Mouse (Mus musculus) embryonic facial prominence, embryonic 13.5 days (tissue): ENCODE data around the gene Upk2. TPM values are rescaled to one million over a fixed set of nuclear protein-coding genes. Genes with fewer than 3 reads are reported as not detected.
A peak's percentile ranks its signal among the peaks of the same experiment; 100 is the strongest.

ENCODE experiments used
- ATAC-seq: fragments of 200-750 bp; cut with Nextera tagmentation; 2 replicates; pipeline ENCODE4 v1.8.0; 2017; ENCODE audit warnings: low read depth; ENCODE audit not compliant: insufficient number of reproducible peaks, insufficient read depth, low FRiP score, low TSS enrichment
- H3K27ac ChIP-seq: fragments of 300-500 bp; sonication (generic); 2 replicates; pipeline ENCODE4 v1.5.1; 2015; ENCODE audit warnings: moderate library complexity, mild to moderate bottlenecking, inconsistent platforms
- H3K27me3 ChIP-seq: fragments of 300-500 bp; sonication (generic); 2 replicates; pipeline ENCODE4 v1.6.1; 2015; ENCODE audit warnings: mild to moderate bottlenecking, inconsistent platforms
- H3K36me3 ChIP-seq: fragments of 300-500 bp; sonication (generic); 2 replicates; pipeline ENCODE4 v1.6.1; 2015; ENCODE audit warnings: mild to moderate bottlenecking, inconsistent platforms
- H3K4me1 ChIP-seq: fragments of 300-500 bp; sonication (generic); 2 replicates; pipeline ENCODE4 v1.6.1; 2015; ENCODE audit warnings: inconsistent platforms
- H3K4me2 ChIP-seq: fragments of 300-500 bp; sonication (generic); 2 replicates; pipeline ENCODE4 v1.6.1; 2015; ENCODE audit warnings: moderate library complexity, mild to moderate bottlenecking, inconsistent platforms
- H3K4me3 ChIP-seq: fragments of 300-500 bp; sonication (generic); 2 replicates; pipeline ENCODE4 v1.5.1; 2015; ENCODE audit warnings: mild to moderate bottlenecking, inconsistent platforms
- H3K9ac ChIP-seq: fragments of 300-500 bp; sonication (generic); 2 replicates; pipeline ENCODE4 v1.6.1; 2015; ENCODE audit warnings: mild to moderate bottlenecking, inconsistent platforms
- H3K9me3 ChIP-seq: fragments of 300-500 bp; sonication (generic); 2 replicates; pipeline ENCODE4 v1.6.1; 2016; ENCODE audit warnings: inconsistent platforms
- WGBS: fragments of 180-500 bp; shearing (Covaris S2); methylation state at CpG from one replicate; pipeline ENCODE4 v1.1.7; 2015; ENCODE audit warnings: mixed read lengths; 5-methylcytosine and 5-hydroxymethylcytosine counted together
- polyA plus RNA-seq: library from polyadenylated mRNA; unstranded; fragments of >200 nt; fragmentation: Nextera tagmentation; extraction: Ambion mirVana; gene quantifications from 2 replicates; pipeline ENCODE4 v1.2.1, GENCODE M21; 2015

Gene Upk2
- polyA plus RNA-seq, 1 experiment from 2014 or later: 2.9 TPM

- ATAC-seq: peak; percentile 73
- Histone ChIP-seq H3K4me1 (peaks cover 21% of the 10 kb centered on the region), H3K4me2 (peak overlapping the region; percentile 77), H3K27ac (peak overlapping the region; percentile 99), H3K9ac (peak overlapping the region; percentile 87), H3K9me3 (no peaks in the 10 kb centered on the region), H3K36me3 (no peaks in the 10 kb centered on the region), H3K27me3 (no peaks in the 10 kb centered on the region), H3K4me3 (peak overlapping the region; percentile 91)
- WGBS: under 1% methylated on average over 29 of the region's 29 CpGs
These were observed 24.3 kb upstream of the Upk2 start for GRCm38 (mm10) chr9:44478959-44479605.

- peak; percentile 50 for ATAC-seq
- under 1% methylated on average over 27 of the region's 27 CpGs for WGBS
These were observed 23.6 kb upstream of the Upk2 start for GRCm38 (mm10) chr9:44478229-44478921.

GRCm38 (mm10) chr9:44477339-44478228, 22.8 kb upstream of the Upk2 start:
- Histone ChIP-seq H3K4me1 (peaks cover 18% of the 10 kb centered on the region), H3K4me2 (peak overlapping the region; percentile 77), H3K4me3 (peak overlapping the region; percentile 91), H3K36me3 (no peaks in the 10 kb centered on the region), H3K27me3 (no peaks in the 10 kb centered on the region), H3K27ac (peak overlapping the region; percentile 99), H3K9ac (peak overlapping the region; percentile 87), H3K9me3 (no peaks in the 10 kb centered on the region)
- 5% methylated on average over 24 of the region's 24 CpGs for WGBS
- no peak for ATAC-seq

More at GRCm38 (mm10) chr9:44478229-44478921, 23.6 kb upstream of the Upk2 start:
- Histone ChIP-seq H3K36me3 (no peaks in the 10 kb centered on the region), H3K27me3 (no peaks in the 10 kb centered on the region), H3K4me2 (peak overlapping the region; percentile 77), H3K9me3 (no peaks in the 10 kb centered on the region), H3K4me3 (peak overlapping the region; percentile 91), H3K27ac (peak overlapping the region; percentile 99), H3K9ac (peak overlapping the region; percentile 87), H3K4me1 (peaks cover 18% of the 10 kb centered on the region)

GRCm38 (mm10) chr9:44475936-44476335, 21.2 kb upstream of the Upk2 start:
- 93% methylated on average over 3 of the region's 3 CpGs for WGBS
- Histone ChIP-seq H3K9ac (no peak overlapping the region), H3K27me3 (no peaks in the 10 kb centered on the region), H3K4me3 (no peak overlapping the region), H3K4me2 (no peak overlapping the region), H3K9me3 (no peaks in the 10 kb centered on the region), H3K4me1 (peaks cover 12% of the 10 kb centered on the region), H3K36me3 (no peaks in the 10 kb centered on the region), H3K27ac (no peak overlapping the region)
- ATAC-seq: no peak

- no peak overlapping the region for H3K9ac ChIP-seq
- 30% methylated on average over 1 of the region's 1 CpGs for WGBS
- no peaks in the 10 kb centered on the region for H3K36me3 ChIP-seq
- no peak for ATAC-seq
- H3K4me1 ChIP-seq: peaks cover 7% of the 10 kb centered on the region
- no peaks in the 10 kb centered on the region for H3K27me3 ChIP-seq
- no peak overlapping the region for H3K4me2 ChIP-seq
- H3K9me3 ChIP-seq: no peaks in the 10 kb centered on the region
- H3K27ac ChIP-seq: no peak overlapping the region
- no peak overlapping the region for H3K4me3 ChIP-seq
These were observed 19.6 kb upstream of the Upk2 start for GRCm38 (mm10) chr9:44474327-44474726.

- H3K27me3 ChIP-seq: no peaks in the 10 kb centered on the region
- no peak overlapping the region for H3K4me2 ChIP-seq
- ATAC-seq: no peak
- no peaks in the 10 kb centered on the region for H3K9me3 ChIP-seq
- no peak overlapping the region for H3K27ac ChIP-seq
- H3K36me3 ChIP-seq: no peaks in the 10 kb centered on the region
- no peak overlapping the region for H3K9ac ChIP-seq
- no peak overlapping the region for H3K4me3 ChIP-seq
- H3K4me1 ChIP-seq: peaks cover 16% of the 10 kb centered on the region
- WGBS: 59% methylated on average over 3 of the region's 3 CpGs
These were observed 18.4 kb upstream of the Upk2 start for GRCm38 (mm10) chr9:44473184-44473583.

GRCm38 (mm10) chr9:44468800-44469199, 14.0 kb upstream of the Upk2 start:
- no peak overlapping the region for H3K4me2 ChIP-seq
- H3K4me3 ChIP-seq: no peak overlapping the region
- no peaks in the 10 kb centered on the region for H3K9me3 ChIP-seq
- no peaks in the 10 kb centered on the region for H3K27me3 ChIP-seq
- WGBS: 40% methylated on average over 2 of the region's 2 CpGs
- H3K9ac ChIP-seq: no peak overlapping the region
- no peaks in the 10 kb centered on the region for H3K36me3 ChIP-seq
- no peak overlapping the region for H3K27ac ChIP-seq
- ATAC-seq: no peak
- peaks cover 10% of the 10 kb centered on the region for H3K4me1 ChIP-seq

GRCm38 (mm10) chr9:44468224-44468623, 13.4 kb upstream of the Upk2 start:
- H3K4me2 ChIP-seq: no peak overlapping the region
- H3K9ac ChIP-seq: no peak overlapping the region
- no peaks in the 10 kb centered on the region for H3K36me3 ChIP-seq
- H3K9me3 ChIP-seq: no peaks in the 10 kb centered on the region
- peaks cover 10% of the 10 kb centered on the region for H3K4me1 ChIP-seq
- H3K27me3 ChIP-seq: no peaks in the 10 kb centered on the region
- no peak for ATAC-seq
- WGBS: 44% methylated on average over 7 of the region's 7 CpGs
- H3K4me3 ChIP-seq: no peak overlapping the region
- H3K27ac ChIP-seq: no peak overlapping the region

- H3K27ac ChIP-seq: no peak overlapping the region
- H3K27me3 ChIP-seq: no peaks in the 10 kb centered on the region
- no peak overlapping the region for H3K9ac ChIP-seq
- no peaks in the 10 kb centered on the region for H3K36me3 ChIP-seq
- no peak overlapping the region for H3K4me2 ChIP-seq
- H3K4me3 ChIP-seq: no peak overlapping the region
- WGBS: 80% methylated on average over 5 of the region's 5 CpGs
- H3K9me3 ChIP-seq: no peaks in the 10 kb centered on the region
- no peak for ATAC-seq
- H3K4me1 ChIP-seq: peaks cover 9% of the 10 kb centered on the region
These were observed 7.2 kb upstream of the Upk2 start for GRCm38 (mm10) chr9:44461950-44462349.

GRCm38 (mm10) chr9:44457035-44457742, 2.4 kb upstream of the Upk2 start:
- ATAC-seq: peak; percentile 58; the same call in 1 of the 2 replicates
- Histone ChIP-seq H3K27ac (no peak overlapping the region), H3K36me3 (no peaks in the 10 kb centered on the region), H3K4me3 (no peak overlapping the region), H3K4me2 (peak overlapping the region; percentile 20; the same call in 1 of the 2 replicates), H3K27me3 (peaks cover 14% of the 10 kb centered on the region), H3K4me1 (peaks cover 28% of the 10 kb centered on the region), H3K9me3 (no peaks in the 10 kb centered on the region), H3K9ac (peak overlapping the region; percentile 49; the same call in 1 of the 2 replicates)
- WGBS: 4% methylated on average over 11 of the region's 11 CpGs
